Mouse (Mus musculus): ENCODE results near the gene Tmem50b. TPM values are rescaled to one million over a fixed set of nuclear protein-coding genes. Genes with fewer than 3 reads are reported as not detected.
"Not testable (repeated sequence)": the region's sequence is repeated elsewhere in the genome, so short reads cannot be mapped to it uniquely, and the experiment has no call there.

The Tmem50b gene
- polyA plus RNA-seq, 1 experiment from 2014 or later = 26.1 TPM

DNA sequence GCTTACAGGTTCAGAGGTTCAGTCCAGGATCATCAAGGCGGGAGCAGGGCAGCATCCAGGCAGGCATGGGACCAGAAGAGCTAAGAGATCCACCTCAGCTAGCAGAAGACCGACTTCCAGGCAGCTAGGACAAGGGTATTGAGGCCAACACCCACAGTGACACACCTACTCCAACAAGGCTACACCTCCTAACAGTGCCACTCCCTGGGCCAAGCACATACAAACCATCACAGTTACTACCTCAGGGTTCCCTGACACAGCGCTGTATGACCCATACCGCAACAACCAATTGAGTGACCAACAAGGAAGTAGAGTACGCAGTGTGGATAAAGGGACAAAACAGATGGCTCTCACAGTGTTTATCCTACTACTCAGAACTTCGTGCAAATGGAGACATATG lies 61.2 kb downstream of the Tmem50b start:
- ATAC-seq (ENCODE audit: insufficient number of reproducible peaks, insufficient read depth, low FRiP score, low TSS enrichment, low read depth) = no peak
- no peaks in the 10 kb centered on the region for H3K9me3 ChIP-seq
- no peak overlapping the region for H3K27ac ChIP-seq
- H3K36me3 ChIP-seq = no peaks in the 10 kb centered on the region
- peaks cover 5% of the 10 kb centered on the region for H3K27me3 ChIP-seq
- no peak overlapping the region for H3K4me2 ChIP-seq
- peaks cover 14% of the 10 kb centered on the region for H3K4me1 ChIP-seq (replicated peaks)
- no peak overlapping the region for H3K9ac ChIP-seq (replicated peaks)
- WGBS = 88% methylated on average over 6 of the region's 6 CpGs
- no peak overlapping the region for H3K4me3 ChIP-seq (replicated peaks)

DNA sequence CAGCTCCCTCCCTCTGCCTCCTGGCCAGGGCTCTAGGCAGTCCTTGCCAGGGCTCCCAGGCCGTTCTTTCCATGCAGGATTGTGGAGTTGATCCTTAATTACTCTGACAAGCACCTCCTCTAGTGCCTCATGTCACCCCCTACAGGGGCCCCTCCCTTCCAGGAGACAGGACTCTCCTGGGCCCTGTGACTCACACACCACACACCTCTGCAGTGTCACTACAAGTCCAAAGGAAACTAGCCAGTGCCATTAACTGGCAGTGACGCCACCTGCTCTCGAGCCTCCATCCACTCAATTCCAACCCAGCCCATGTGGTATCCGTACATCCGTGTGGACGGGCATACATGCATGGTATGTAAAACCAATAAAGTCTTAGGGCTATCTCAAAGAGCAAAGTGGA lies 62.7 kb downstream of the Tmem50b start:
- Histone ChIP-seq H3K36me3 (no peaks in the 10 kb centered on the region), H3K27ac (no peak overlapping the region), H3K9me3 (no peaks in the 10 kb centered on the region), H3K4me3 (replicated peaks) (no peak overlapping the region), H3K4me2 (no peak overlapping the region), H3K9ac (replicated peaks) (no peak overlapping the region), H3K4me1 (replicated peaks) (peaks cover 11% of the 10 kb centered on the region; the same call in 1 of the 2 replicates), H3K27me3 (peaks cover 5% of the 10 kb centered on the region)
- 74% methylated on average over 6 of the region's 6 CpGs for WGBS
- ATAC-seq (ENCODE audit: insufficient number of reproducible peaks, insufficient read depth, low FRiP score, low TSS enrichment, low read depth) = no peak

DNA sequence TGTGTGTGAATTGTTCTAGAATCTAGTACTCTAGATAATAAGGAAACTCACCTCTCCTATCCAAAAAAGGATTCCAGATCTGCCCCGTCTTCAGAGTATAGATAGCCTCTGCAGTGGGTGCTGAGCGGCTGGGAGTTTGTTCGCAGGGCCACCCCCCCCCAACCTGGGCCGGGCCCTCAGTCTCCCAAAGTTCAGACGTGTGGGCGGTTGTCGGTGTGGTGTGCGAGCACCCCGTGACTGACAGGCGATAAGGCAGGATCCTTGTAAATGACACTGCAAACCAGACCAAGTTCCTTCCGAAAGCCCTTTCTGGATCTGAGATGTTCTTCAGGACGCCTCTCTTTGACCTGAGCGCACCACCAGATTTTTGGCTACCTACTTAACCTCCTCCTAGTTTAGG lies 63.1 kb downstream of the Tmem50b start:
- ATAC-seq (ENCODE audit: insufficient number of reproducible peaks, insufficient read depth, low FRiP score, low TSS enrichment, low read depth) = no peak
- H3K9ac ChIP-seq (replicated peaks) = no peak overlapping the region
- H3K4me2 ChIP-seq = no peak overlapping the region
- no peaks in the 10 kb centered on the region for H3K9me3 ChIP-seq
- H3K4me3 ChIP-seq (replicated peaks) = no peak overlapping the region
- no peaks in the 10 kb centered on the region for H3K36me3 ChIP-seq
- peaks cover 11% of the 10 kb centered on the region; the same call in 1 of the 2 replicates for H3K4me1 ChIP-seq (replicated peaks)
- 53% methylated on average over 13 of the region's 13 CpGs for WGBS
- H3K27me3 ChIP-seq = peaks cover 5% of the 10 kb centered on the region
- H3K27ac ChIP-seq = no peak overlapping the region

- Histone ChIP-seq H3K36me3 (no peaks in the 10 kb centered on the region), H3K4me3 (replicated peaks) (no peak overlapping the region), H3K9ac (replicated peaks) (no peak overlapping the region), H3K4me1 (replicated peaks) (peaks cover 11% of the 10 kb centered on the region; the same call in 1 of the 2 replicates), H3K27me3 (peaks cover 5% of the 10 kb centered on the region), H3K9me3 (no peaks in the 10 kb centered on the region), H3K4me2 (no peak overlapping the region), H3K27ac (no peak overlapping the region)
- ATAC-seq (ENCODE audit: insufficient number of reproducible peaks, insufficient read depth, low FRiP score, low TSS enrichment, low read depth) = no peak
- WGBS = 56% methylated on average over 23 of the region's 23 CpGs
Measured at GRCm38 (mm10) chr16:91533097-91534001, 64.3 kb downstream of the Tmem50b start.

GRCm38 (mm10) chr16:91532429-91532828 lies 65.2 kb downstream of the Tmem50b start:
- Histone ChIP-seq H3K4me1 (replicated peaks) (peaks cover 13% of the 10 kb centered on the region), H3K9me3 (no peaks in the 10 kb centered on the region), H3K4me3 (replicated peaks) (no peak overlapping the region), H3K4me2 (no peak overlapping the region), H3K27ac (no peak overlapping the region), H3K27me3 (peaks cover 5% of the 10 kb centered on the region), H3K36me3 (no peaks in the 10 kb centered on the region), H3K9ac (replicated peaks) (no peak overlapping the region)
- ATAC-seq (ENCODE audit: insufficient number of reproducible peaks, insufficient read depth, low FRiP score, low TSS enrichment, low read depth) = no peak
- WGBS = 6% methylated on average over 2 of the region's 2 CpGs

DNA sequence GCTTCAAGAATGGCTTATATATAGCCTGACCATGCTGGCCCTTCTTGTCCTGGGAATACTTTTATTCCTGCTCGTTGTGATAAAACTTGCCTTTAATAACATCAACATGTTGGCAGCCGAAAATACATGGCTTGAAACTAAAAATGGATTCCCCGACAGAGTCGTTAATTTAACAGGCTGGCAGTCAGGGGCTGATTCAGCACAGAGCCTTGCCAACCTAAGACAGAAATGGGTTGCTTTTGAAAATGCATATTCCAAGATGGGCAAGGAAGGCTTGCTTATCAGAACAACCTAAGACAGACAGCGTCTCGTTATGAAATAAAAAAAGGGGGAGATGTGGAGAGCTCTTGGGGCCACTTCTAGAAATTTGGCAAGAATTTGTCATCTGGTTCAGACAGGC lies 65.7 kb downstream of the Tmem50b start:
- H3K36me3 ChIP-seq = no peaks in the 10 kb centered on the region
- H3K9me3 ChIP-seq = no peaks in the 10 kb centered on the region
- WGBS = 55% methylated on average over 6 of the region's 6 CpGs
- no peak overlapping the region for H3K4me2 ChIP-seq
- no peak overlapping the region for H3K27ac ChIP-seq
- ATAC-seq (ENCODE audit: insufficient number of reproducible peaks, insufficient read depth, low FRiP score, low TSS enrichment, low read depth) = no peak
- H3K27me3 ChIP-seq = peaks cover 5% of the 10 kb centered on the region
- H3K9ac ChIP-seq (replicated peaks) = no peak overlapping the region
- H3K4me1 ChIP-seq (replicated peaks) = peaks cover 15% of the 10 kb centered on the region
- H3K4me3 ChIP-seq (replicated peaks) = no peak overlapping the region

DNA sequence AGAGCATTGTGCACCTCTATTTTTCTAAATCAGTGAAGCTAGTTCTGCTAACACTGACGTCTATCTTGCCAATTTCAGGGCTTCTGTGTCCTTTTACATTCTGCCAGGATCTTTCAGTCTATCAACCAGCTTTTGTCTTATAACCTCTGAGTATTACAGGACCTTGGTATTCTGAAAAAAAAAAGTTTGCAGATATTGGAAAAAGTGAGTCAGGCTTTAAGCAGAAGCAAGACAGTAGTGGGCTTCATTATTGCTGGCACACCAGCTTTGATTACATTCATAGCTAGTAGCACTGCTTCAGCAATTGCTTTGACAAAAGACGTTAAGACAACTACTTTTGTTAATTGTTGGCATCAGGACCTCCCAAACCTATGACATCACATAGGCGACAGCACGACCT lies 66.8 kb downstream of the Tmem50b start:
- H3K4me2 ChIP-seq; H3K4me3 ChIP-seq (replicated peaks); H3K27me3 ChIP-seq; H3K9me3 ChIP-seq; ATAC-seq (ENCODE audit: insufficient number of reproducible peaks, insufficient read depth, low FRiP score, low TSS enrichment, low read depth); H3K36me3 ChIP-seq; H3K9ac ChIP-seq (replicated peaks); H3K27ac ChIP-seq: not testable (repeated sequence)
- WGBS = 80% methylated on average over 4 of the region's 4 CpGs
- peaks cover 15% of the 10 kb centered on the region for H3K4me1 ChIP-seq (replicated peaks)

GRCm38 (mm10) chr16:91528578-91528977 lies 69.0 kb downstream of the Tmem50b start:
- no peaks in the 10 kb centered on the region for H3K36me3 ChIP-seq
- no peak overlapping the region for H3K27ac ChIP-seq
- H3K4me2 ChIP-seq = no peak overlapping the region
- H3K9ac ChIP-seq (replicated peaks) = no peak overlapping the region
- WGBS = 88% methylated on average over 9 of the region's 9 CpGs
- H3K4me3 ChIP-seq (replicated peaks) = no peak overlapping the region
- H3K9me3 ChIP-seq = no peaks in the 10 kb centered on the region
- no peak for ATAC-seq (ENCODE audit: insufficient number of reproducible peaks, insufficient read depth, low FRiP score, low TSS enrichment, low read depth)
- no peaks in the 10 kb centered on the region; the same call in none of the 2 replicates for H3K27me3 ChIP-seq
- H3K4me1 ChIP-seq (replicated peaks) = peaks cover 15% of the 10 kb centered on the region

DNA sequence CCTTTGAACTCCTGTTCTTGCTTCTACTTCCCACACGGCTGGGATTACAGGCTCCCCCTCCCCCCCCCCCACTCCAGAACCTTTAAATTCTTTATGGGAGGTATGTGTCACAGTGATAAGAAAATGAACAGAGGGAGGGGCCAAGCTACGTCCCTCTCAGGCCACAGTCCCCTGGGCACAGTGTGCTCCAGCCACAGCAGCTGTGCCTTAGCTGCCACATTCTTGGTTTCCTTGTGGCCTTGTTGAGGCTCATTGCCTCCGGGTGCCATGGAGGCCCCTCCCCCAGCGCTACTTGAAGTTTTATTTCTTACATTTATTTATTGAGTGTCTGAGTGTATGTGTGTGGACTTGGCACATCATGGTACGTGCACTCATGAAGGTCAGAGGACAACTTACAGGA lies 70.1 kb downstream of the Tmem50b start:
- H3K9ac ChIP-seq (replicated peaks) = no peak overlapping the region
- H3K27me3 ChIP-seq = no peaks in the 10 kb centered on the region; the same call in 1 of the 2 replicates
- H3K36me3 ChIP-seq = no peaks in the 10 kb centered on the region
- no peaks in the 10 kb centered on the region for H3K9me3 ChIP-seq
- ATAC-seq (ENCODE audit: insufficient number of reproducible peaks, insufficient read depth, low FRiP score, low TSS enrichment, low read depth) = no peak
- whole genome bisulfite sequencing = 52% methylated on average over 5 of the region's 5 CpGs
- H3K4me3 ChIP-seq (replicated peaks) = no peak overlapping the region
- no peak overlapping the region for H3K27ac ChIP-seq
- H3K4me1 ChIP-seq (replicated peaks) = peaks cover 9% of the 10 kb centered on the region
- no peak overlapping the region for H3K4me2 ChIP-seq

DNA sequence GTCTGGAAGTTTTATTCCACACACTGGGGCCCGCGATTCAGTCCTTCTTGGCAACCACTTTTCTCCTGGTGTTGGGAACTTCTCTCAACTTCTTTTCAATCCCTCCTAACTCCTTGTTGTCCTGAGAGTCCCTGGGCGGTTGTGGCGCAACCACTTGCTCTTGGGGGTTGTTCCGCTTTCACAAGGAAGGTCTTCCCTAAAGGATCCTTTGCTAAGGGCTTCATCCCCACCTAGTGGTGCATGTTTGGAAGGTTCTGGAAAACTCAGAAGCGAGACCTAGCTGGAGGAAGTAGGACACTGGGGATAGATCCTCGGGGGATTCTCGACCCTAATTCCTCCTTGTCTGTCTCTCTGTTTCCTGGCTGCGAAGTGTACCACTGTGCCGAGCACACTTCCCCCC lies 70.5 kb downstream of the Tmem50b start:
- 77% methylated on average over 10 of the region's 10 CpGs for WGBS
- no peak overlapping the region for H3K27ac ChIP-seq
- H3K4me3 ChIP-seq (replicated peaks) = no peak overlapping the region
- H3K27me3 ChIP-seq = no peaks in the 10 kb centered on the region
- no peak for ATAC-seq (ENCODE audit: insufficient number of reproducible peaks, insufficient read depth, low FRiP score, low TSS enrichment, low read depth)
- H3K4me1 ChIP-seq (replicated peaks) = peaks cover 6% of the 10 kb centered on the region
- H3K9ac ChIP-seq (replicated peaks) = no peak overlapping the region
- no peaks in the 10 kb centered on the region for H3K36me3 ChIP-seq
- no peaks in the 10 kb centered on the region for H3K9me3 ChIP-seq
- H3K4me2 ChIP-seq = no peak overlapping the region

DNA sequence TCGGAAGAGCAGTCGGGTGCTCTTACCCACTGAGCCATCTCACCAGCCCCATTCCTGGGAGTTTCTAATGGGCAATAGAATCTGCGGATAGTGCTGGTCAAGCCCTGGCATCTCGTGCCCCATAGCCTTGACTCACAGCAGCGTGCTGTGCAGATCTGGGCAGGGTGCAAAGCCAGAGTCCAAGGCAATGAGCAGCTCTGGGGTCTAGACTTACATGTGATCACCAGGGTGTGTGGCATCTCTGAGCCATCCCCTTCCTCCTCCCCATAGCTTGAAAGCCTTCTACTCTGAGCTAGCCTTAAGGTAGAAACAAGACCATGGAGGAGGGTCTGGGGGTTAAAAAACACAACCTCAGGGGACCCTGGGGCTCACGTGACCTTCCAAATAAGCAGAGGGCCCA lies 71.3 kb downstream of the Tmem50b start:
- Histone ChIP-seq H3K9ac (replicated peaks) (no peak overlapping the region), H3K27ac (no peak overlapping the region), H3K4me1 (replicated peaks) (peaks cover 4% of the 10 kb centered on the region), H3K9me3 (no peaks in the 10 kb centered on the region), H3K4me2 (no peak overlapping the region), H3K27me3 (no peaks in the 10 kb centered on the region), H3K4me3 (replicated peaks) (no peak overlapping the region), H3K36me3 (no peaks in the 10 kb centered on the region)
- ATAC-seq (ENCODE audit: insufficient number of reproducible peaks, insufficient read depth, low FRiP score, low TSS enrichment, low read depth) = no peak
- 90% methylated on average over 6 of the region's 6 CpGs for WGBS

Measured in limb, embryonic 12.5 days (tissue).